Mouse (Mus musculus) liver, postnatal 0 days (tissue): Measurements from ENCODE around the gene Olfr1507. TPM values are rescaled to one million over a fixed set of nuclear protein-coding genes. Genes with fewer than 3 reads are reported as not detected.

Experiments used
- ATAC-seq: fragments of 200-750 bp; cut with Nextera tagmentation; 2 replicates; pipeline ENCODE4 v1.8.0; 2017; ENCODE audit warnings: mild to moderate bottlenecking, moderate library complexity
- DNase-seq: peaks from one replicate; pipeline ENCODE4 v3.0.0-alpha.2; 2016
- H3K27ac ChIP-seq: fragments of 300-500 bp; sonication (generic); 2 replicates; pipeline ENCODE4 v1.5.1; 2014; ENCODE audit warnings: antibody characterized with exemption, moderate library complexity, mild to moderate bottlenecking, low read depth
- H3K27me3 ChIP-seq: fragments of 300-500 bp; sonication (generic); 2 replicates; pipeline ENCODE4 v1.6.1; 2014; ENCODE audit warnings: low read length, control low read depth, mixed read lengths; ENCODE audit not compliant: insufficient read depth
- H3K36me3 ChIP-seq: fragments of 300-500 bp; sonication (generic); replicated peaks from 2 replicates; pipeline ENCODE4 v1.6.1; 2014; ENCODE audit warnings: mild to moderate bottlenecking, control low read depth, low read length, moderate library complexity, mixed read lengths; ENCODE audit not compliant: insufficient read depth
- H3K4me1 ChIP-seq: fragments of 300-500 bp; sonication (generic); 2 replicates; pipeline ENCODE4 v1.6.1; 2014; ENCODE audit warnings: antibody characterized with exemption, mild to moderate bottlenecking, control low read depth; ENCODE audit not compliant: insufficient read depth
- H3K4me2 ChIP-seq: fragments of 300-500 bp; sonication (generic); 2 replicates; pipeline ENCODE4 v1.6.1; 2014; ENCODE audit warnings: low read depth, mild to moderate bottlenecking, low read length, moderate library complexity, mixed read lengths
- H3K4me3 ChIP-seq: fragments of 300-500 bp; sonication (generic); 2 replicates; pipeline ENCODE4 v1.5.1; 2014; ENCODE audit warnings: low read depth, low read length
- H3K9ac ChIP-seq: fragments of 300-500 bp; sonication (generic); replicated peaks from 2 replicates; pipeline ENCODE4 v1.6.1; 2014; ENCODE audit warnings: mild to moderate bottlenecking, moderate library complexity
- H3K9me3 ChIP-seq: fragments of 300-500 bp; sonication (generic); 2 replicates; pipeline ENCODE4 v1.6.1; 2016; ENCODE audit warnings: mild to moderate bottlenecking, control low read depth, low read length, mixed read lengths
- CTCF ChIP-seq: sonication (generic); IDR thresholded peaks from 2 replicates; pipeline ENCODE4 v1.5.1; 2016; ENCODE audit warnings: antibody characterized with exemption, low read depth
- EP300 ChIP-seq: IDR thresholded peaks from 2 replicates; pipeline ENCODE4 v1.6.1; 2016; ENCODE audit warnings: antibody characterized with exemption, low read depth, mild to moderate bottlenecking
- polyA plus RNA-seq: library from polyadenylated mRNA; unstranded; fragments of >200 nt; fragmentation: Nextera tagmentation; extraction: Ambion mirVana; gene quantifications from 2 replicates; pipeline ENCODE4 v1.2.1, GENCODE M21; 2015

The Olfr1507 gene
- polyA plus RNA-seq, 1 experiment from 2014 or later, result not detected

DNA sequence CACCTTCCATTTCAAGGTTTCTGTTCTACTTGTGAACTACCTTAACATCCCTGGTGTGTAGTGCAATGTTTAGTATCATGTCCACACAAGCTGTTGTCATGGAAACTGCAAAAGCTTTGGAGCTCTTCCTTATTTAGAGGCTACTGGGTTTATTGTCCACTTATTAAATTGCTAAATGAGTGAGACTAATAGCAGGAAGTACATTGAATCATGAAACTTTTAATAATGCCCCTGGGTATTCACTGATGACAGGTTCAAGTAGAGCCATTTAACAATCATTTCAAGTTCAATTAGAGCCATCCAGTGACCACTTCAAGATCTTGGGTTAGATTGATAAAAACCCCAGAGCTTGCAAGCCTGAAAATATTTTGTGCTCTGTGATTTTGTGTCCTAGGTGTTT is 52.9 kb downstream of the Olfr1507 start, which contains the start of gene Olfr1509:
TSS of gene Olfr1509 (plus strand) at position 301 of the 400 bp plus-strand sequence.
- ATAC-seq (no peak), DNase-seq (no peak)
- TF ChIP-seq CTCF (no peak), EP300 (no peak)
- H3K9me3 ChIP-seq, result no peaks in the 10 kb centered on the region
- no peak within 1 kb of the TSS for H3K9ac ChIP-seq
- no peaks in the 10 kb centered on the region for H3K27me3 ChIP-seq
- H3K4me3 ChIP-seq, result no peak within 1 kb of the TSS
- no peak within 1 kb of the TSS for H3K27ac ChIP-seq
- H3K36me3 ChIP-seq, result no peaks in the 10 kb centered on the region
- H3K4me1 ChIP-seq, result no peaks in the 10 kb centered on the region
- no peak within 1 kb of the TSS for H3K4me2 ChIP-seq

Other genes starting within 250 kb of the Olfr1507 start
- 8.5 and 10.0 TPM in 2 replicates for gene Chd8, start 238.0 kb downstream of the Olfr1507 start, polyA plus RNA-seq
- 12.1 and 13.4 TPM in 2 replicates for gene Tox4, start 216.6 kb downstream of the Olfr1507 start, polyA plus RNA-seq
- gene Rab2b, start 216.2 kb downstream of the Olfr1507 start, polyA plus RNA-seq, result 2.7 and 2.8 TPM in 2 replicates
- gene Mettl3, start 190.6 kb downstream of the Olfr1507 start, polyA plus RNA-seq, result 7.2 and 8.1 TPM in 2 replicates
- 0.63 and 0.85 TPM in 2 replicates for gene Sall2, start 167.0 kb downstream of the Olfr1507 start, polyA plus RNA-seq
- gene Olfr1513, start 139.3 kb downstream of the Olfr1507 start, polyA plus RNA-seq, result not detected in 2 replicates
- gene Olfr1512, start 116.6 kb downstream of the Olfr1507 start, polyA plus RNA-seq, result not detected in 2 replicates
- gene Olfr1511, start 98.4 kb downstream of the Olfr1507 start, polyA plus RNA-seq, result not detected in 2 replicates
- gene Olfr1510, start 81.4 kb downstream of the Olfr1507 start, polyA plus RNA-seq, result not detected in 2 replicates
- gene Olfr1509, start 52.8 kb downstream of the Olfr1507 start, polyA plus RNA-seq, result not detected in 2 replicates
- not detected in 2 replicates for gene Olfr1508, start 28.3 kb downstream of the Olfr1507 start, polyA plus RNA-seq